Mouse (Mus musculus): Measurements from ENCODE around the gene Snrk. TPM values are rescaled to one million over a fixed set of nuclear protein-coding genes. Genes with fewer than 3 reads are reported as not detected.
"Not testable (repeated sequence)": the region's sequence is repeated elsewhere in the genome, so short reads cannot be mapped to it uniquely, and the experiment has no call there.

Snrk gene
- polyA plus RNA-seq, 1 experiment from 2014 or later = 59.8 TPM

DNA sequence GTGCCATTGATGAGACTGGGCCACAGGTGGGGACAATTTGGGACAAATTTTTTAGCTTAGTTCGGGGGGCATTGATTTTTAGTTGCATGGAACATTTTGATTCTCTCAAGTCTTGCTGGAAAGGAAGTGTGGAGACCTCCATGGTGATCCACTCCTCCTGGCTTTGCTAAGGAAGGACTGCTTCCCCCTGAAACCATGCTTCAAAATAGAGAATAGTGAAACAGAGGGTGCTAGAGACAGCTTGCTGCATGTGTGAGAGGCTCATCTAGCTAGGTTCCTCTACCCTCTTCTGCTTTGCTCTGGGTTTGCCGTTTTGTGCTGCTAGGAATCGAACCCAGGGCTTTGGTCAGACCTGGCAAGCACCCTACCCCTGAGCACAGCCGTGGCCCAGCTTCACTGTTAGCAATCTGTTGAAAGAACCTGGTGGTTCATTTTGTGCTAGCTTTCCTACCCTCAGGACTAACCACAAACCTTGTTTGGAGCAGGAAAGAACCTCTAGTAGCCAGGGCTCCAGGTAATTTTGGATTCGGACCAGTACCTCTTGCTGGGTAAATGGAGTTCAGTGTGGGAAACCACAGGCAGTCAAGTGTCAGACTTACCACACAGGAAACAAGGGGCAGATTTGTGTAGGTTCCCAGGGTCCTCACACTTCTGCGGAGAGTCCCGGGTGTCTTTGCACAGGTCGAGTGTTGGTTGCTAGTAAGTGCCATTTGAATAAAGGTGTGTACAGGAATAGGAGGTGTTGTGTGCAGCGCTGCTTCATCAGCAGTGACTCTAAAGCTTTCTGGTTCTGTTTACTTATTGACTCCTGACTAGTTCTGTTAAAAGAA is 33.1 kb downstream of the Snrk start:
- Histone ChIP-seq H3K4me2 (no peak overlapping the region), H3K27ac (no peak overlapping the region), H3K4me3 (replicated peaks) (no peak overlapping the region), H3K36me3 (peaks cover 21% of the 10 kb centered on the region; the same call in 1 of the 2 replicates), H3K27me3 (no peaks in the 10 kb centered on the region), H3K4me1 (peaks cover 19% of the 10 kb centered on the region), H3K9ac (no peak overlapping the region), H3K9me3 (replicated peaks) (no peaks in the 10 kb centered on the region)
- WGBS = 80% methylated on average over 9 of the region's 9 CpGs
- ATAC-seq (replicated peaks; ENCODE audit: low FRiP score) = no peak

DNA sequence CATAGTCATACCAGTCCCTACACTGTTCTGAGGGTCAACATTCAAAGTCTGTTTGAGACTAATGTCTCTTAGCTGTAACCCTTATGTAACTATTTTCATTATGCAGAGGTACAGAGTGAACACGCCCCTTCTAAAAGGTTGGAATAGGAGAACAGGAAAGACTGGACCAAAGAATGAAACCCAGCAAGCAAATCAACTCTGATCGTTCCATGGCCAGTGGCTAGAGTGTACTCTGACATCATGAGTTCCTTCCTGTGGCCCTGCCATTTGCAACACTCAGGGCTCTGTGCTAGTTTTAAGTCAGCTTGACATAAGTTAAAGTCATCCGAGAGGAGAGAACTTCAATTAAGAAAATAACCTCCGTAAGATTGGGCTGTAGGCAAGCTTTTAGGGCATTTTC is 35.0 kb downstream of the Snrk start:
- H3K27ac ChIP-seq = no peak overlapping the region
- no peak overlapping the region for H3K9ac ChIP-seq
- H3K4me1 ChIP-seq = 0 out of 2 replicates have a peak, but pooled peaks cover 4% of the 10 kb centered on the region
- H3K27me3 ChIP-seq = no peaks in the 10 kb centered on the region
- H3K4me3 ChIP-seq (replicated peaks) = no peak overlapping the region
- peaks cover 27% of the 10 kb centered on the region for H3K36me3 ChIP-seq
- no peak overlapping the region for H3K4me2 ChIP-seq
- 84% methylated on average over 4 of the region's 4 CpGs for WGBS
- no peaks in the 10 kb centered on the region; the same call in 1 of the 2 replicates for H3K9me3 ChIP-seq (replicated peaks)
- ATAC-seq (replicated peaks; ENCODE audit: low FRiP score) = no peak

DNA sequence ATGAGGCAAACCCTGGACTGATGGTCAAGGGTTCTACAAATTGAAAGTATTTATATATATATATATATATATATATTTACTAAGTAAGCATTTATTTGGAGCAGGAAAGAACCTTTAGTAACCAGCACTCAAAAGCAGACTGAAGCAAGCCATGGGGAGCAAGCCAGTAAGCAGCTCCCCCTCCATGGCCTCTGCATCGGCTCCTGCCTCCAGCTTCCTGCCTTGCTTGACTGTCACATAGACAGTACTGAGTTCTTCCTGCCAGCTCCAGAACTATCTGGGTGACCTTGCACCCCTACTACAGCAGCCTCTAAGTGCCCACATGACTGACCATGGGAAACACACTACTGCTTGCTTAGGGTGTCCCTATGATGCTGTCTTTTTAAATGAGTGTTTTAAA is 35.4 kb downstream of the Snrk start:
- H3K27ac ChIP-seq = no peak overlapping the region
- ATAC-seq (replicated peaks; ENCODE audit: low FRiP score) = no peak
- no peak overlapping the region for H3K4me3 ChIP-seq (replicated peaks)
- H3K4me2 ChIP-seq = no peak overlapping the region
- peaks cover 32% of the 10 kb centered on the region for H3K36me3 ChIP-seq
- H3K9ac ChIP-seq = no peak overlapping the region
- H3K27me3 ChIP-seq = no peaks in the 10 kb centered on the region
- 74% methylated on average over 1 of the region's 1 CpGs for WGBS
- H3K4me1 ChIP-seq = 0 out of 2 replicates have a peak, but pooled peaks cover 4% of the 10 kb centered on the region
- no peaks in the 10 kb centered on the region; the same call in 1 of the 2 replicates for H3K9me3 ChIP-seq (replicated peaks)

DNA sequence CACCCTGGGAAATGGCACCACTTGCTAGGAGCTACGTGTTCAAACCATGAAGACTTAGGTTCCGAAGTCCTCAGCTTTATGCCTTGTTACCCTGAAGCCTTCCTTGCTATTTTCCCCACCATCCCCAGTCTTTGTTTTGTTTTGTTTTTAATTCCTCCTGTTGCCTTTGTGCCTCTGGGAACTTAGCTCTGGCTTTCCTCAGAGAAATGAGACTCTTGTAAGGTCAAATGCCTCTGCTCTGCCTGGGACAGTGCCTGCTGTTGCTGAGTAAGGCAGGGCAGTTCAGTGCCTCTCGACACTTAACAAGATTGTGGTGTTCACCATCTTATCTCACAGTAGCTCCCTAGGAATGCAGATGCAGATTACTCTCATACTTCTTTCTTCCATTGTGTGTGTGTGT is 36.4 kb downstream of the Snrk start:
- no peak for ATAC-seq (replicated peaks; ENCODE audit: low FRiP score)
- Histone ChIP-seq H3K9me3 (replicated peaks) (no peaks in the 10 kb centered on the region; the same call in 1 of the 2 replicates), H3K4me2 (no peak overlapping the region), H3K36me3 (peaks cover 41% of the 10 kb centered on the region), H3K9ac (no peak overlapping the region), H3K27me3 (no peaks in the 10 kb centered on the region), H3K4me3 (replicated peaks) (no peak overlapping the region), H3K27ac (no peak overlapping the region), H3K4me1 (0 out of 2 replicates have a peak, but pooled peaks cover 5% of the 10 kb centered on the region)
- 92% methylated on average over 3 of the region's 3 CpGs for WGBS

DNA sequence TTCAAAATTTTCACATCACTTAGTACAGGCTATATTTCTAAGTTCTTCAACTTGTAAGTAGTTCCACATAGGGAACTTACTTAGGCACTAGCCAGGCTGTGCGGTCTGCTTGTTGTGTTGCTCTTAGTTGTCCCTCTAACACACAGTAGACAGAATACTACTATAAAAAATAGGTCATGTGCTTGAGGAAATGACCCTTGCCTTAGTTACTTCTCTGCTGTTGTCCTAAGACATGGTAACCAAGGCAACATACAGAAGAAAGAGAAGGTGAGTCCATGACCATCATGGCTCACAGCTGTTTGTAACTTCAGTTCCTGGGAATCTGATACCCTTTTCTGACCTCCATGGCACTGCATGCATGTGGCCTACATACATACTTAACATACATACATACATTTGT is 38.1 kb downstream of the Snrk start:
- Histone ChIP-seq H3K36me3 (peaks cover 53% of the 10 kb centered on the region), H3K9ac (no peak overlapping the region), H3K4me3 (replicated peaks) (no peak overlapping the region), H3K4me1 (0 out of 2 replicates have a peak, but pooled peaks cover 4% of the 10 kb centered on the region), H3K27me3 (no peaks in the 10 kb centered on the region), H3K9me3 (replicated peaks) (no peaks in the 10 kb centered on the region; the same call in 1 of the 2 replicates), H3K27ac (no peak overlapping the region), H3K4me2 (no peak overlapping the region)
- no peak for ATAC-seq (replicated peaks; ENCODE audit: low FRiP score)
- WGBS = 87% methylated on average over 1 of the region's 1 CpGs

DNA sequence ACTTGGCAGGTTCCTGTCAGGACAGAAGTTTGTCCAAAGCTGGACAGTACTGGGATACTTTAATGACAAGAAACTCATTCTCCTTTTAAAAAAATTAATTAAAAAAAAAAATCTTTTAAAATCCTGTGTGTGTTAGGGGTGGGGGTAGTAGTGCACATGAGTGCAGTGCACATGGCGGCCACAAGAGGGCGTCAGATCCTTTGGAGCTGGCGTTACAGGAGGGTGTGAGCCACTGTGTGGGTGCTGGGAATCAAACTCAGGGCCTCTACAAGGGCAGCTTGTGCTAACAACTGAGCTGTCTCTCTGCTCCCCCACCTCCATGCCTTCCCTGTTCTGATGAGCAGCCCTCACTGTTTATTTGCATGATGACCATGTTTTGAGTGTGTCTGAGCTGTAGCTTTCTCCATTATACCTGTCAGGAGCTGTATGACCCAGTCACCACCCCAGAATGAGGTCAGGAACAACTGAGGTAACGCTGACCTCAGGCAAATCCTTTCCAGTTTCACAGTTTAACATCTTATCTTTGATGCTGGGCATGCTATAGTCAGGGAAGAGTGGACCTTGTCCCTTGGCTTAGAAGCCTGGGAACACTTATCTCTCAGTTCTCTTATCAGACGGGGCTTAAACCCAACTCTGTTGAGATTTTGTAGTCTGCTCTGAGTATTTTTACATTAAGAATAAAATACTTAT is 39.5 kb downstream of the Snrk start:
- Histone ChIP-seq H3K4me3 (replicated peaks) (no peak overlapping the region), H3K36me3 (peaks cover 62% of the 10 kb centered on the region), H3K4me2 (no peak overlapping the region), H3K27ac (no peak overlapping the region), H3K4me1 (0 out of 2 replicates have a peak, but pooled peaks cover 4% of the 10 kb centered on the region), H3K9ac (no peak overlapping the region), H3K27me3 (no peaks in the 10 kb centered on the region), H3K9me3 (replicated peaks) (no peaks in the 10 kb centered on the region; the same call in 1 of the 2 replicates)
- 84% methylated on average over 5 of the region's 5 CpGs for WGBS
- no peak for ATAC-seq (replicated peaks; ENCODE audit: low FRiP score)

DNA sequence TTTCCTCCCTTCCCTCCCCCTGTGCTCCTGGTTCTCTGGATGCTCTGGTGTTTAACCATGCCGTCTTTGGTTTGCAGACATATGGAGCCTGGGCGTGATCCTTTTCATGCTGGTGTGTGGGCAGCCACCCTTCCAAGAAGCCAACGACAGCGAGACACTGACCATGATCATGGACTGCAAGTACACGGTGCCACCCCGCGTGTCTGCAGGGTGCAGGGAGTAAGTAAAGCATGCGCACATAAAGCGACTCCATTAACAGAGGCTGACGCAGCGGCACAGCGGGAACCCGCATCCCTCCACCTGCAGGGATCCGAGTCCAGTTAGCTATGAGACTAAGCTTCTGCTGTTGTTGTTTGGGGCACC is 40.0 kb downstream of the Snrk start:
- H3K27ac ChIP-seq = no peak overlapping the region
- no peak overlapping the region for H3K9ac ChIP-seq
- no peak for ATAC-seq (replicated peaks; ENCODE audit: low FRiP score)
- no peak overlapping the region for H3K4me2 ChIP-seq
- WGBS = 93% methylated on average over 14 of the region's 14 CpGs
- H3K9me3 ChIP-seq (replicated peaks) = no peaks in the 10 kb centered on the region; the same call in 1 of the 2 replicates
- peaks cover 59% of the 10 kb centered on the region for H3K36me3 ChIP-seq
- H3K4me3 ChIP-seq (replicated peaks) = no peak overlapping the region
- H3K27me3 ChIP-seq = no peaks in the 10 kb centered on the region
- 0 out of 2 replicates have a peak, but pooled peaks cover 4% of the 10 kb centered on the region for H3K4me1 ChIP-seq

DNA sequence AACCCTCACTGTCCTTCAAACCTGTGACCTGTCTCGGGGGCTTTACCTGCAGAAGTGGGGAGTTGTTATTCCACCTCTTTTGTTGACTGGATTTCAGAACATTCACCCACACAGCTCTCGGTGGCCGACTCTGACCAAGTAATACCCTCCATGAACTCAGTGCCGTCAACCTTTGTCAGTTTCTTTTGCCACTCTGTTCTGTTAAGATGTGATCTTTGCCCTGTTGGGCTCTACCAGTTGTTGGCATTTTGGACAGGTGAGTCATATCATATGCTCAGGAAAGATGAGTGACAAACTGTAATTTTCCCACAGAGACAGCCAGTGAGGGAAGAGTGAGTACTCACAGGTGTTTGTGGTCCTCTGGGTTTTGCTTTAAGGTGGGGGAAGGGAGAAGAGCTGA is 47.5 kb downstream of the Snrk start:
- H3K27ac ChIP-seq = no peak overlapping the region
- H3K9ac ChIP-seq = no peak overlapping the region
- H3K4me1 ChIP-seq = no peaks in the 10 kb centered on the region
- H3K4me2 ChIP-seq = no peak overlapping the region
- 92% methylated on average over 4 of the region's 4 CpGs for WGBS
- peaks cover 64% of the 10 kb centered on the region for H3K36me3 ChIP-seq
- no peak for ATAC-seq (replicated peaks; ENCODE audit: low FRiP score)
- no peak overlapping the region for H3K4me3 ChIP-seq (replicated peaks)
- H3K27me3 ChIP-seq = no peaks in the 10 kb centered on the region
- no peaks in the 10 kb centered on the region for H3K9me3 ChIP-seq (replicated peaks)

DNA sequence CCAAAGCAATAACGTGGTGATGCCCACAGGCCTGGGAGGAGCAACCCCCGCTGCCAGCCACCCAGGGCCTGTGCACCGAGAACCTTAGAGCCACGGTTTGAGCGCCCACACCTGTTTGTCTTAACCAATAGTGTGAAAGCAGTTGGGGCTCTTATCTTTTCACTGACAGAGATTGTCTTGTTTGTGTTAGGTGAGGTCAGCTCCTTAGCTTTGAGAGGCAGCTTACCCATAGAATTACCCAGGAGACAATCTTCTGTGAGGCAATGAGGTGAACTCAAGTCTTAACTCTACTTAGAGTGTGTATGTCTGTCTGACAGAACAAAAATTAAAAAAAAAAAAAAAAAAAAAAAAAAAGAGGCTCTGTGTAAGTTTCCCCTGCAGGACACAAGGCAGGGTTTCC is 50.7 kb downstream of the Snrk start:
- H3K9me3 ChIP-seq (replicated peaks); H3K4me2 ChIP-seq; H3K27ac ChIP-seq; H3K4me1 ChIP-seq; ATAC-seq (replicated peaks; ENCODE audit: low FRiP score); H3K4me3 ChIP-seq (replicated peaks); H3K27me3 ChIP-seq; H3K9ac ChIP-seq: not testable (repeated sequence)
- H3K36me3 ChIP-seq = peaks cover 61% of the 10 kb centered on the region
- WGBS = 87% methylated on average over 5 of the region's 5 CpGs

DNA sequence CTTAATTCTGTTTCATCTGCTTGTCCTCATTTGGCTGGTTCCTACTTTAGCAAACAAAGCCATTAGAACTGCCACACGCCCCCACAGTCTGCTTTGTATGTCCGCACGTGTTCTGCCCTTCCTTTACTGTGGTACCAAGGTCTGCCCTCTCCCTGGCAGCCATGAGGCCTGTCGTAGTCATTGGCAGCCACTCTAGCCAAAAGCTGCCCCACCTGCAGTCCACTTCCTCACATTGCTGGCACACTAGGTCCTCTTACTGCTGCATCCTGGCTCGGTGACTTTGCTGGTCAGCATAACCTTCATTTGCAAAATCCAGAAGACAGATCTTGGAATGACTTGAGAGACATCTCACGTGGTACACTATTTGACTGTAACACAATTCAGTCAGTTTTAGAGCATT is 52.8 kb downstream of the Snrk start:
- no peak overlapping the region for H3K4me3 ChIP-seq (replicated peaks)
- H3K36me3 ChIP-seq = peaks cover 41% of the 10 kb centered on the region
- 84% methylated on average over 6 of the region's 6 CpGs for WGBS
- H3K27me3 ChIP-seq = no peaks in the 10 kb centered on the region
- H3K4me1 ChIP-seq = peaks cover 22% of the 10 kb centered on the region
- no peak overlapping the region for H3K27ac ChIP-seq
- H3K9ac ChIP-seq = no peak overlapping the region
- no peak for ATAC-seq (replicated peaks; ENCODE audit: low FRiP score)
- H3K4me2 ChIP-seq = no peak overlapping the region
- no peaks in the 10 kb centered on the region for H3K9me3 ChIP-seq (replicated peaks)

DNA sequence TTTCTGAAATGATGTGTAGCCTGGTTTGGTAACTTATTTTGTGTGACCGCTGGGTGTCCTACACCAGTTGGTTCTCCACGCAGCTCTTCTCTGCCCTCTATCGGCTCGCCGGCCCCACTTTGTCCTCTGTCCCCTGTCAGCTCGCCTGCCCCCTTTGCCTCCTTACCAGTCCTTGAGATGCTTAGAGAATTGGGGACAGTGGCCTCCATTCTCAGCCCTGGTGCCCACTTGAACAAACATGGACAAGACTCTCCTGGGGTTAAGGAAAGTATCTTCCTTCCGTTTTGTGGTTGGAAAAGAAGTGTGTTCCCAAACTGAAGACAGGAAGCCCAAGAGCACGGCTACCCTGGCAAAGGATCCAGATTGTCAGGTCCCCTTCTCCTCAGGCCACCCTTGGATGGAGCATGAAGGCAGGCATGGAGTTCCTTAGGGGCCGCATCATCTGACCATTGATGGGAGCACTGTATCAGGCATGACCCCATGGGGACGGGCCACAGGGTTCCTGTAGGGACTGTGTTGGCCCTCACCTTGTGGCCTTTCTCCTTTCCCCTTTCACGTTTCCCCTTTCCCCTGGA is 55.6 kb downstream of the Snrk start:
- H3K36me3 ChIP-seq = peaks cover 13% of the 10 kb centered on the region
- H3K27ac ChIP-seq = peak overlapping the region; percentile 67

More for the DNA sequence above, 55.6 kb downstream of the Snrk start:
- H3K4me2 ChIP-seq = no peak overlapping the region
- no peaks in the 10 kb centered on the region for H3K27me3 ChIP-seq
- H3K4me1 ChIP-seq = peaks cover 23% of the 10 kb centered on the region
- WGBS = 85% methylated on average over 11 of the region's 11 CpGs
- H3K4me3 ChIP-seq (replicated peaks) = no peak overlapping the region
- H3K9ac ChIP-seq = no peak overlapping the region
- no peaks in the 10 kb centered on the region for H3K9me3 ChIP-seq (replicated peaks)
- ATAC-seq (replicated peaks; ENCODE audit: low FRiP score) = no peak
